Mouse (Mus musculus) liver, embryonic 12.5 days (tissue): ENCODE measurements around the gene Zfp622. TPM values are rescaled to one million over a fixed set of nuclear protein-coding genes. Genes with fewer than 3 reads are reported as not detected.

Source experiments
- ATAC-seq: fragments of 200-750 bp; cut with Nextera tagmentation; 2 replicates; pipeline ENCODE4 v1.8.0; 2017; ENCODE audit warnings: moderate number of reproducible peaks, mild to moderate bottlenecking, moderate library complexity
- H3K27ac ChIP-seq: fragments of 300-500 bp; sonication (generic); 2 replicates; pipeline ENCODE4 v1.5.1; 2016; ENCODE audit warnings: mild to moderate bottlenecking
- H3K27me3 ChIP-seq: fragments of 300-500 bp; sonication (generic); replicated peaks from 2 replicates; pipeline ENCODE4 v1.6.1; 2016; ENCODE audit warnings: mild to moderate bottlenecking, moderate library complexity
- H3K36me3 ChIP-seq: fragments of 300-500 bp; sonication (generic); 2 replicates; pipeline ENCODE4 v1.6.1; 2016; ENCODE audit warnings: mild to moderate bottlenecking, moderate library complexity
- H3K4me1 ChIP-seq: fragments of 300-500 bp; sonication (generic); 2 replicates; pipeline ENCODE4 v1.6.1; 2016
- H3K4me2 ChIP-seq: fragments of 300-500 bp; sonication (generic); 2 replicates; pipeline ENCODE4 v1.6.1; 2016; ENCODE audit warnings: mild to moderate bottlenecking, moderate library complexity
- H3K4me3 ChIP-seq: fragments of 300-500 bp; sonication (generic); 2 replicates; pipeline ENCODE4 v1.5.1; 2016; ENCODE audit warnings: mild to moderate bottlenecking, moderate library complexity
- H3K9ac ChIP-seq: fragments of 300-500 bp; sonication (generic); 2 replicates; pipeline ENCODE4 v1.6.1; 2016; ENCODE audit warnings: mild to moderate bottlenecking, moderate library complexity
- H3K9me3 ChIP-seq: fragments of 300-500 bp; sonication (generic); replicated peaks from 2 replicates; pipeline ENCODE4 v1.6.1; 2016; ENCODE audit warnings: mild to moderate bottlenecking, moderate library complexity
- WGBS: fragments of 180-500 bp; shearing (Covaris S2); methylation state at CpG from one replicate; pipeline ENCODE4 v1.1.7; 2016; ENCODE audit not compliant: insufficient replicate concordance; 5-methylcytosine and 5-hydroxymethylcytosine counted together
- polyA plus RNA-seq: library from polyadenylated mRNA; unstranded; fragments of >200 nt; fragmentation: Nextera tagmentation; extraction: Ambion mirVana; gene quantifications from 2 replicates; pipeline ENCODE4 v1.2.1, GENCODE M21; 2016

Zfp622 gene
- polyA plus RNA-seq, result 25.5 and 25.9 TPM in 2 replicates

GRCm38 (mm10) chr15:25984067-25984733 lies at the start of gene Zfp622:
Zfp622 (plus strand) TSS chr15:25984366.
- peak; percentile 96 for ATAC-seq
- Histone ChIP-seq H3K9me3 (no peaks in the 10 kb centered on the region), H3K4me3 (peak within 1 kb of the TSS; percentile 98), H3K36me3 (peaks cover 28% of the 10 kb centered on the region), H3K27me3 (no peaks in the 10 kb centered on the region), H3K4me2 (peak within 1 kb of the TSS; percentile 91), H3K4me1 (peaks cover 29% of the 10 kb centered on the region), H3K9ac (peak within 1 kb of the TSS; percentile 96), H3K27ac (peak within 1 kb of the TSS; percentile 95)
- under 1% methylated on average over 57 of the region's 57 CpGs for WGBS

- 66% methylated on average over 7 of the region's 7 CpGs for WGBS
- Histone ChIP-seq H3K4me1 (peaks cover 14% of the 10 kb centered on the region), H3K36me3 (no peaks in the 10 kb centered on the region), H3K4me3 (no peak overlapping the region), H3K27me3 (no peaks in the 10 kb centered on the region), H3K9ac (no peak overlapping the region), H3K27ac (no peak overlapping the region), H3K4me2 (no peak overlapping the region), H3K9me3 (no peaks in the 10 kb centered on the region)
- ATAC-seq, result no peak
Measured at GRCm38 (mm10) chr15:25934411-25934810, 49.8 kb upstream of the Zfp622 start.

- no peak overlapping the region for H3K9ac ChIP-seq
- no peaks in the 10 kb centered on the region for H3K27me3 ChIP-seq
- H3K36me3 ChIP-seq, result no peaks in the 10 kb centered on the region
- no peak overlapping the region for H3K4me3 ChIP-seq
- H3K4me1 ChIP-seq, result 0 out of 2 replicates have a peak, but pooled peaks cover 2% of the 10 kb centered on the region
- no peaks in the 10 kb centered on the region for H3K9me3 ChIP-seq
- 75% methylated on average over 7 of the region's 7 CpGs for WGBS
- no peak for ATAC-seq
- H3K4me2 ChIP-seq, result no peak overlapping the region
- H3K27ac ChIP-seq, result no peak overlapping the region
Measured at GRCm38 (mm10) chr15:25938496-25938895, 45.7 kb upstream of the Zfp622 start.

DNA sequence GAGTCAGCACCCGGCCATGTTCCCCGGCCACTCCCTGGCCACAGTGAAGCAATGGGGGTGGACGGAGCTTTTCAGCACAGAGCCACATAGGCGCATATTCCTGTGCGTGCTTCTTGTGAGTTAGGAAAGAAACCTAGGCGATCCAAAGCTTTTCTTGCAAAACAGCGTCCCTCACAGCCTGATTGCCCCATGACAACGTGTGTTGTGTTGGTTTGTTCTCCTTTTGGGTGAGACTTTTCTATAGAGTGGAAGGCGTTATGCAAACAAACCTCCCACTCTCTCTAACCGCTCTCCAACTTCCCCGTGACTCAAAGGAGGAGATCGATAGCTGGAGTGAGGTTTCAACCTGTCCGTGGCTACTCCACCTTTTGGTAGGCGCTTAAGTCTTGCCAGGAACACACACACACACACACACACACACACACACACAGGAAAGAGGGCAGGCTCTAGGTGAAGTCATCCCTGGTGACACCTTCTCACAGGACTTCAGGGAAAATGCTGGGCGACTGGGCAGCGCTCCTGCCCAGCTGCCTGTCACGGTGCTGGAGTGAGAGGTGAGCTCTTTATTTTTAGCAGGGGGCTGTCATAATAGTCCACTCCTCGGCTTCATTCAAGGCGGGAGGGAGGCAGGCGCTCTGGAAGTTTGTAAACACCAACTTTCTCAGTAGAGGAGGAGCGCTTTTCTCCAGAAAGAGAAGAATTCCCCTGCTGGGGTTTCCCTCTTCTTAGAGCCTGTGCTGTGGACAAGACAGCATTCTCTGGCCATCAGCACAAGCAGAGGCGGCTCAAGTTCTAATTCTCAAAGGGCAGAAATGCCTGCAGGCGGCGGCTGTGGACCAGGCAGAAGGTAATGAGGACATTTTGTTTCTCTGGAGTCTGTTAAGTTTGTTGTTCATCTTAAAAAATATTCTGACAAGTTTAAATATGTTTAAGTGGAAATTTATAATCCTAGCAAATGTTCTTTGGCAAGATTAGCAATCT lies 43.5 kb upstream of the Zfp622 start:
- no peak overlapping the region for H3K9ac ChIP-seq
- peak overlapping the region; percentile 46 for H3K4me2 ChIP-seq
- ATAC-seq, result no peak
- peak overlapping the region; percentile 15; the same call in 1 of the 2 replicates for H3K4me3 ChIP-seq
- no peaks in the 10 kb centered on the region for H3K9me3 ChIP-seq
- no peaks in the 10 kb centered on the region for H3K27me3 ChIP-seq
- H3K36me3 ChIP-seq, result no peaks in the 10 kb centered on the region
- 39% methylated on average over 24 of the region's 24 CpGs for WGBS
- H3K4me1 ChIP-seq, result no peaks in the 10 kb centered on the region
- no peak overlapping the region for H3K27ac ChIP-seq

DNA sequence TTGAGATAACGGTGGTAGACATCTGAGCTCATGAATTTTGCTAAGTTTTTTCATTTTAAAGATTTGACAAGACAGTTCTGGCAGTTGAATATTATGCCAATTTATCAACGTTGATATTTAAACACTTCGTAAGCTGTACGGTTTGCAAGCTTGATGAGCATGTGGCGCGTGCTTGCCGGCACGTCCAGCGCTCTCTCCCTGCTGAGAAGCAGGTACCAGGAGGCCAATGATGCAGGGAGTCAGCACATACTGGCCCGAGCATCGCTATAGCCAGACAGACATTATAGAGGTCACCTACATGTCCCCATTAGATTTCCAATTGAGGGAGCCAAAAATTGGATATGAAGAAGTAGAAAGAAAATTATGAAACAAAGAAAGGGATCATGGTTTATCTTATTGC lies 42.7 kb upstream of the Zfp622 start:
- Histone ChIP-seq H3K27ac (no peak overlapping the region), H3K4me1 (no peaks in the 10 kb centered on the region), H3K27me3 (no peaks in the 10 kb centered on the region), H3K9ac (no peak overlapping the region), H3K4me2 (no peak overlapping the region), H3K36me3 (no peaks in the 10 kb centered on the region), H3K4me3 (no peak overlapping the region), H3K9me3 (no peaks in the 10 kb centered on the region)
- WGBS, result 77% methylated on average over 11 of the region's 11 CpGs
- ATAC-seq, result no peak

- H3K36me3 ChIP-seq, result no peaks in the 10 kb centered on the region
- no peaks in the 10 kb centered on the region for H3K27me3 ChIP-seq
- H3K4me2 ChIP-seq, result no peak overlapping the region
- no peak overlapping the region for H3K27ac ChIP-seq
- no peak for ATAC-seq
- H3K9ac ChIP-seq, result no peak overlapping the region
- H3K4me1 ChIP-seq, result no peaks in the 10 kb centered on the region
- no peak overlapping the region for H3K4me3 ChIP-seq
- WGBS, result 52% methylated on average over 4 of the region's 4 CpGs
- no peaks in the 10 kb centered on the region for H3K9me3 ChIP-seq
Measured at GRCm38 (mm10) chr15:25942415-25942814, 41.8 kb upstream of the Zfp622 start.

GRCm38 (mm10) chr15:25943386-25944137 lies 40.6 kb upstream of the Zfp622 start:
- no peaks in the 10 kb centered on the region for H3K9me3 ChIP-seq
- no peak overlapping the region for H3K4me3 ChIP-seq
- WGBS, result 73% methylated on average over 15 of the region's 15 CpGs
- no peak for ATAC-seq
- H3K4me1 ChIP-seq, result no peaks in the 10 kb centered on the region
- no peaks in the 10 kb centered on the region for H3K27me3 ChIP-seq
- H3K36me3 ChIP-seq, result no peaks in the 10 kb centered on the region
- H3K4me2 ChIP-seq, result no peak overlapping the region
- H3K27ac ChIP-seq, result no peak overlapping the region
- H3K9ac ChIP-seq, result no peak overlapping the region

GRCm38 (mm10) chr15:25945224-25945623 lies 38.9 kb upstream of the Zfp622 start:
- Histone ChIP-seq H3K27ac (no peak overlapping the region), H3K4me3 (no peak overlapping the region), H3K9ac (no peak overlapping the region), H3K4me2 (no peak overlapping the region), H3K4me1 (no peaks in the 10 kb centered on the region), H3K36me3 (no peaks in the 10 kb centered on the region), H3K27me3 (no peaks in the 10 kb centered on the region), H3K9me3 (no peaks in the 10 kb centered on the region)
- 62% methylated on average over 8 of the region's 8 CpGs for WGBS
- ATAC-seq, result no peak

DNA sequence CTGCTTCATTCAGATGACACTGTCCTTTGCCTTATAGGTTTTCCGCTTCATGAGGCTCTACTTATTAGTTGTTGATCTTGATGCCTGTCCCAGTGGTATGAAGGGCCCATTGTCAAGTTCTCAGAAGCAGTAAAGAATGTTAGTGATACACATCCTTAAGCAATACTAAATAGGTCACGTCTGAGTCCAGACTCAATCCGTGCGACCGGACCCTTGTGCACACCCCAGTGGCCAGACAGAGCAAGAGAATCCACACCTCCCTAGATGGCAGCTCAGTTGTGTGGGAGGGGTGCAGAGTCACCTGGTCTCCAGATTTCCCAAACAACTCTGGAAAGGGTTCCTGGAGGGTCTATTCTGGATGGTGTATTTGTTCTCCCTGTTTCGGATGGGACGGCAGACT lies 37.7 kb upstream of the Zfp622 start:
- H3K9ac ChIP-seq, result no peak overlapping the region
- H3K4me3 ChIP-seq, result no peak overlapping the region
- no peaks in the 10 kb centered on the region for H3K4me1 ChIP-seq
- no peaks in the 10 kb centered on the region for H3K27me3 ChIP-seq
- 79% methylated on average over 7 of the region's 7 CpGs for WGBS
- no peaks in the 10 kb centered on the region for H3K9me3 ChIP-seq
- H3K27ac ChIP-seq, result no peak overlapping the region
- no peaks in the 10 kb centered on the region for H3K36me3 ChIP-seq
- no peak for ATAC-seq
- H3K4me2 ChIP-seq, result no peak overlapping the region

GRCm38 (mm10) chr15:25947383-25947782 lies 36.8 kb upstream of the Zfp622 start:
- no peak overlapping the region for H3K4me2 ChIP-seq
- no peak for ATAC-seq
- H3K27ac ChIP-seq, result no peak overlapping the region

DNA sequence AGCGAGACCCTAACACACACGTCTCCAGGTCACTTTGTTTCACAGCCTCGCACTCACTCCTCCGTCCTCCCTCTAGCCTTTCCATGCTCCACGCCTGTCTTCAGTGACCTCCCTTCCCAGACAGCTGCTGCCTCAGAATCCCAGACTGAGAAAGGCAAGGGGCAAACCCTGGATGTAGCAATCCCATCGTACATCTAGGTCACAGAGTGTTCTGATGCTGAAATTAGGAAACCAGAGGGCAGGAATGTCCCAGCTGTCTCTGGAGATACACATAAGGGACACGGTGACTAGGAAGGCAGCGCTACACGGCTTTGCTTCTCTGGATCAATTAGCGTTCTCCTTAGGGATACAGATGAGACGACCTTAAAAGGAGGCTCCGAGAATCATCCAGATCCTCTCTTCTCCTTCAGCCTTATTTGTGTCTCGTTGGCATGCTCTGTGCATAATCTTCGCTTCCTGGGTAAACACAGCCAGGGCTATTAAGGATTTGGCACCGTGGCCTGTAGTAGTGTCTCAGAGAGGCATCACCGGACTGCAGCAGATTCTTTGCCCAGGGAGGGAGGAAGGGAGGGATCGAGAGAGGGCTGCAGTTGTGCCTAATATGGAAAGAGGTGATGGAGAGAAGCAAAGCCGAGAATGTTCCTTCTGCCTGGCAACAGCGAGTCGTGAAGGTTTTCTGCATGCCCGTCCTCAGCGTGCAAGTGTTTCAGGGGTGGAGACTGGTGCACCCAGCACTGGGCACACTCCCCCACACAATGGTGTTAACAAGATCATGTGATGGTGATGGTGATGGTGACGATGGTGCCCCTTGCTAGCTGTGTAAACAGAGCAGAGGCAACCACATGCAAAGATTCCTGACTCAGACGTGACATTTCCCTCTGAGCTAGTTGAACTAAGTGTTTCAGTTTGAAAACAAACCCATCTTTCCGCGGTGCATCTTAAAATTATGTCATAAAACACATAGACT lies 35.6 kb upstream of the Zfp622 start:
- 68% methylated on average over 26 of the region's 26 CpGs for WGBS
- no peak overlapping the region for H3K27ac ChIP-seq
- no peaks in the 10 kb centered on the region for H3K9me3 ChIP-seq
- H3K36me3 ChIP-seq, result no peaks in the 10 kb centered on the region
- no peak overlapping the region for H3K4me3 ChIP-seq
- H3K9ac ChIP-seq, result no peak overlapping the region
- ATAC-seq, result no peak
- no peaks in the 10 kb centered on the region for H3K4me1 ChIP-seq
- no peak overlapping the region for H3K4me2 ChIP-seq
- no peaks in the 10 kb centered on the region for H3K27me3 ChIP-seq

More at GRCm38 (mm10) chr15:25947383-25947782, 36.8 kb upstream of the Zfp622 start:
- Histone ChIP-seq H3K36me3 (no peaks in the 10 kb centered on the region), H3K9me3 (no peaks in the 10 kb centered on the region), H3K4me3 (no peak overlapping the region), H3K4me1 (no peaks in the 10 kb centered on the region), H3K27me3 (no peaks in the 10 kb centered on the region), H3K9ac (no peak overlapping the region)
- WGBS, result 71% methylated on average over 8 of the region's 8 CpGs
